Mouse (Mus musculus) brain, embryonic 18.5 days (tissue): ENCODE data around the gene Olfr1331.
"Not testable (repeated sequence)": the region's sequence is repeated elsewhere in the genome, so short reads cannot be mapped to it uniquely, and the experiment has no call there.

Experiments used
- DNase-seq: peaks from one replicate; pipeline ENCODE4 v3.0.0-alpha.2; 2012; ENCODE audit warnings: low read depth, low spot score

Olfr1331 gene

GRCm38 (mm10) chr4:118864349-118864748, at the start of gene Olfr1331:
Gene Olfr1331, plus strand, starts transcription at chr4:118864649.
- no peak for DNase-seq

GRCm38 (mm10) chr4:118818921-118819320, 45.5 kb upstream of the Olfr1331 start:
- no peak for DNase-seq

- no peak for DNase-seq
Measured at GRCm38 (mm10) chr4:118836179-118836578, 28.3 kb upstream of the Olfr1331 start, which contains the start of gene Olfr1333. Gene Olfr1333, minus strand, starts transcription at chr4:118836279.

- no peak for DNase-seq
Measured at GRCm38 (mm10) chr4:118861791-118862190, 2.7 kb upstream of the Olfr1331 start.

- DNase-seq, result no peak
Measured at GRCm38 (mm10) chr4:118862704-118863103, 1.7 kb upstream of the Olfr1331 start.

GRCm38 (mm10) chr4:118867566-118867965, 3.1 kb downstream of the Olfr1331 start:
- no peak for DNase-seq

- DNase-seq, result no peak
Measured at GRCm38 (mm10) chr4:118888297-118888696, 23.8 kb downstream of the Olfr1331 start, which contains the start of gene Olfr1330. Gene Olfr1330, plus strand, starts transcription at chr4:118888597.

- DNase-seq, result no peak
Measured at GRCm38 (mm10) chr4:118901981-118902380, 37.5 kb downstream of the Olfr1331 start.

- DNase-seq, result not testable (repeated sequence)
Measured at GRCm38 (mm10) chr4:118917365-118917764, 52.9 kb downstream of the Olfr1331 start, which contains the start of gene Olfr1329. Gene Olfr1329, minus strand, starts transcription at chr4:118917465.
